ENCODE assay signal across 8 mouse cellular contexts in the genomic region with DNA sequence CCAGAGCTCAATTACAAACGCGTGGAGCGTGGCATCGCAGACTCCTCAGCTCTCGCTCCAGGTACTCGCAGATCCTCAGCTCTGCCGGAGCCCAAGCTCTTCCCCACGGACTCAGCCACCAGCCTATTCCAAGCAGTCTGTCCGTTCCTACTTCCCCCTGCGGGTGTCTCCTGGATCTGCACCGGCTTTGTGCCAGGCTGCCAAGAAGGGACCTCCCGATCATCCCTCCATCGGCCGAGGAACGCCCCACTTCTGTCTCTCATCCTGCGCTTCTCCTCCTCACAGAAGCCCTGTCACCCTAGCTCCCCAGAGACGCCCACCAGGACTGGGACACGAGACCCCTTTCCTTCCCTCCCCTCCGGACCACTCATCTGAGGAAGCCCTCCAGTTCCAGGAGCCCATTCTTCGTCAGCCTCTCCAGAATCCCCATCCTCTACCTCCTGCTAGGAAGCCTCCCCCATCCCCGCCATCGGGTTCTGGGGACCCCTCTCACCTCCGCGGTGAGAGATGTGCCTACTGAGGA. TPM values are rescaled to one million over a fixed set of nuclear protein-coding genes. Genes with fewer than 3 reads are reported as not detected.
DNase-seq lines count a peak whose midpoint lies in the region; ATAC-seq and TF ChIP-seq lines count a peak whose summit lies in the region.

No protein-coding gene starts in this region.

- peak overlapping the region; percentile 69 for H3K4me2 ChIP-seq in forebrain, embryonic 15.5 days (replicated peaks)
- H3K4me2 ChIP-seq in neural tube, embryonic 14.5 days (ENCODE audit: low read depth, low read length) = peak overlapping the region; percentile 52

- no peak for ATAC-seq in G1E (ENCODE audit: extremely low read depth, insufficient number of reproducible peaks, low FRiP score, poor library complexity, severe bottlenecking)
- ATAC-seq in forebrain, embryonic 15.5 days (replicated peaks) = peak; percentile 76
- ATAC-seq in neural tube, embryonic 14.5 days (ENCODE audit: low read depth) = peak; percentile 80

- H3K9ac ChIP-seq in forebrain, embryonic 15.5 days (replicated peaks) = peak overlapping the region; percentile 88
- H3K9ac ChIP-seq in neural tube, embryonic 14.5 days (replicated peaks; ENCODE audit: low read depth, low read length) = peak overlapping the region; percentile 89

- peaks cover 19% of the 10 kb centered on the region for H3K4me1 ChIP-seq in G1E (ENCODE audit: insufficient read depth, low read depth, low read length)
- peaks cover 41% of the 10 kb centered on the region for H3K4me1 ChIP-seq in forebrain, embryonic 15.5 days
- H3K4me1 ChIP-seq in neural tube, embryonic 14.5 days (ENCODE audit: control insufficient read depth, insufficient read depth, low read length) = peaks cover 24% of the 10 kb centered on the region
- H3K4me1 ChIP-seq in testis, adult 2 months (ENCODE audit: control insufficient read depth, insufficient read depth, low read length) = peaks cover 5% of the 10 kb centered on the region

- DNase-seq in G1E (ENCODE audit: low spot score) = peak; percentile 36
- DNase-seq in cerebellum, adult 11-12 months = peak; percentile 79
- peak; percentile 23 for DNase-seq in heart, postnatal 25 days (ENCODE audit: low spot score)
- DNase-seq in layer of hippocampus, adult 18-20 months (ENCODE audit: low spot score in 2 of 2) = peak; percentile 60 to 76
- peak; percentile 76 to 84 for DNase-seq in lung, adult 18-20 months

- H3K36me3 ChIP-seq in G1E (replicated peaks) = peaks cover 22% of the 10 kb centered on the region
- H3K36me3 ChIP-seq in forebrain, embryonic 15.5 days = peaks cover 20% of the 10 kb centered on the region
- H3K36me3 ChIP-seq in neural tube, embryonic 14.5 days (ENCODE audit: control insufficient read depth, insufficient read depth, low read length) = peaks cover 9% of the 10 kb centered on the region; the same call in 1 of the 2 replicates
- H3K36me3 ChIP-seq in testis, adult 2 months (ENCODE audit: control insufficient read depth, insufficient read depth, low read length) = peaks cover 5% of the 10 kb centered on the region

- H3K9me3 ChIP-seq in G1E (replicated peaks) = no peaks in the 10 kb centered on the region
- no peaks in the 10 kb centered on the region for H3K9me3 ChIP-seq in forebrain, embryonic 15.5 days
- H3K9me3 ChIP-seq in neural tube, embryonic 14.5 days (ENCODE audit: control insufficient read depth, low read length) = no peaks in the 10 kb centered on the region

- WGBS in forebrain, embryonic 15.5 days = under 1% methylated on average over 24 of the region's 24 CpGs
- WGBS in neural tube, embryonic 14.5 days = under 1% methylated on average over 24 of the region's 24 CpGs

- H3K4me3 ChIP-seq in G1E (ENCODE audit: low read depth, low read length) = peak overlapping the region; percentile 71
- H3K4me3 ChIP-seq in forebrain, embryonic 15.5 days = peak overlapping the region; percentile 92
- peak overlapping the region; percentile 73 for H3K4me3 ChIP-seq in neural tube, embryonic 14.5 days (ENCODE audit: low read depth, low read length)
- H3K4me3 ChIP-seq in testis, adult 2 months (ENCODE audit: control insufficient read depth, low read depth, low read length) = peak overlapping the region; percentile 98

- peaks cover 8% of the 10 kb centered on the region for H3K27me3 ChIP-seq in G1E (ENCODE audit: insufficient read depth, low read length)
- no peaks in the 10 kb centered on the region for H3K27me3 ChIP-seq in forebrain, embryonic 15.5 days
- no peaks in the 10 kb centered on the region for H3K27me3 ChIP-seq in neural tube, embryonic 14.5 days (ENCODE audit: control insufficient read depth, insufficient read depth, low read length)
- H3K27me3 ChIP-seq in testis, adult 2 months (ENCODE audit: control insufficient read depth, insufficient read depth, low read length) = no peaks in the 10 kb centered on the region

- peak overlapping the region; percentile 99 for H3K27ac ChIP-seq in forebrain, embryonic 15.5 days (replicated peaks)
- H3K27ac ChIP-seq in neural tube, embryonic 14.5 days (ENCODE audit: low read depth, low read length) = peak overlapping the region; percentile 96
- peak overlapping the region; percentile 97 for H3K27ac ChIP-seq in testis, adult 2 months (ENCODE audit: control insufficient read depth, insufficient read depth, low read depth, low read length)

- intact Hi-C loops in heart, postnatal 25 days (cut with DNase I) = no loop called here

- TF ChIP-seq CTCF in G1E (IDR thresholded peaks at IDR 0.05; ENCODE audit: low read depth, low read length) = no peak
- peak; percentile 52; the same call in 1 of the 2 replicates for TF ChIP-seq CTCF in testis, adult 2 months (IDR thresholded peaks at IDR 0.05; ENCODE audit: control insufficient read depth, insufficient read depth, insufficient replicate concordance, low read depth, low read length)

- TF ChIP-seq POLR2A in testis, adult 2 months (IDR thresholded peaks at IDR 0.05; ENCODE audit: control insufficient read depth, low read depth, low read length) = peak; percentile 27; the same call in 1 of the 2 replicates

RNA-seq across cellular contexts. Expression of a gene that starts 0.5 kb away (rescaled TPM):
- 1.5 and 4.1 TPM in 2 replicates for total RNA-seq in G1E (2014; fragmentation: Nextera tagmentation)
- 0.52 and 0.87 TPM in 2 replicates for total RNA-seq in G1E (2017)
- 0.05 and 0.08 TPM in 2 replicates for polyA plus RNA-seq in G1E (2012)
- polyA plus RNA-seq in forebrain, embryonic 15.5 days (2015; fragmentation: Nextera tagmentation; extraction: Ambion mirVana) = 187 TPM in 2 replicates
- 10 to 100 TPM; 11.6 to 12.2 TPM for total RNA-seq in heart, postnatal 25 days (2021)
- total RNA-seq in layer of hippocampus, adult 18-20 months (2021) = 10 to 100 TPM; 44.0 to 47.0 TPM
- 172 and 179 TPM in 2 replicates for polyA plus RNA-seq in neural tube, embryonic 14.5 days (2014; fragmentation: Nextera tagmentation; extraction: Ambion mirVana)
- polyA plus RNA-seq in testis, adult 2 months (2012; rRNA removed) = 80.8 and 83.6 TPM in 2 replicates

RNA-seq across cellular contexts. Expression of a gene that starts 13.2 kb away (rescaled TPM):
- 19.3 and 21.8 TPM in 2 replicates for total RNA-seq in G1E (2014; fragmentation: Nextera tagmentation)
- total RNA-seq in G1E (2017) = 20.2 and 20.5 TPM in 2 replicates
- 3.5 and 5.7 TPM in 2 replicates for polyA plus RNA-seq in G1E (2012)
- polyA plus RNA-seq in forebrain, embryonic 15.5 days (2015; fragmentation: Nextera tagmentation; extraction: Ambion mirVana) = 22.2 and 22.6 TPM in 2 replicates
- total RNA-seq in heart, postnatal 25 days (2021) = 1 to 10 TPM; 7.9 to 8.7 TPM
- 10 to 100 TPM; 16.3 to 17.8 TPM for total RNA-seq in layer of hippocampus, adult 18-20 months (2021)
- 23.2 TPM in 2 replicates for polyA plus RNA-seq in neural tube, embryonic 14.5 days (2014; fragmentation: Nextera tagmentation; extraction: Ambion mirVana)
- 7.5 and 8.0 TPM in 2 replicates for polyA plus RNA-seq in testis, adult 2 months (2012; rRNA removed)

RNA-seq across cellular contexts. Expression of a gene that starts 35.1 kb away (rescaled TPM):
- 67.3 and 75.6 TPM in 2 replicates for total RNA-seq in G1E (2014; fragmentation: Nextera tagmentation)
- 7.6 and 9.1 TPM in 2 replicates for total RNA-seq in G1E (2017)
- polyA plus RNA-seq in G1E (2012) = 1.0 and 1.2 TPM in 2 replicates
- polyA plus RNA-seq in forebrain, embryonic 15.5 days (2015; fragmentation: Nextera tagmentation; extraction: Ambion mirVana) = 4.0 and 4.3 TPM in 2 replicates
- total RNA-seq in heart, postnatal 25 days (2021) = under 1 TPM; 0.55 to 0.70 TPM
- under 1 TPM; 0.25 to 0.42 TPM for total RNA-seq in layer of hippocampus, adult 18-20 months (2021)
- 2.4 and 2.5 TPM in 2 replicates for polyA plus RNA-seq in neural tube, embryonic 14.5 days (2014; fragmentation: Nextera tagmentation; extraction: Ambion mirVana)
- polyA plus RNA-seq in testis, adult 2 months (2012; rRNA removed) = 4.2 and 5.7 TPM in 2 replicates

RNA-seq across cellular contexts. Expression of a gene that starts 35.6 kb away (rescaled TPM):
- total RNA-seq in G1E (2014; fragmentation: Nextera tagmentation) (35.5 and 63.7 TPM in 2 replicates), G1E (2017) (50.0 and 56.5 TPM in 2 replicates)
- polyA plus RNA-seq in G1E (2012) = 0.72 and 1.1 TPM in 2 replicates
- 73.9 and 80.2 TPM in 2 replicates for polyA plus RNA-seq in forebrain, embryonic 15.5 days (2015; fragmentation: Nextera tagmentation; extraction: Ambion mirVana)
- 10 to 100 TPM; 12.8 to 14.6 TPM for total RNA-seq in heart, postnatal 25 days (2021)
- 10 to 100 TPM; 12.8 to 15.0 TPM for total RNA-seq in layer of hippocampus, adult 18-20 months (2021)
- 38.2 and 43.0 TPM in 2 replicates for polyA plus RNA-seq in neural tube, embryonic 14.5 days (2014; fragmentation: Nextera tagmentation; extraction: Ambion mirVana)
- 1.9 and 2.8 TPM in 2 replicates for polyA plus RNA-seq in testis, adult 2 months (2012; rRNA removed)

RNA-seq across cellular contexts. Expression of a gene that starts 53.5 kb away (rescaled TPM):
- 34.0 and 41.2 TPM in 2 replicates for total RNA-seq in G1E (2014; fragmentation: Nextera tagmentation)
- total RNA-seq in G1E (2017) = 50.8 and 54.7 TPM in 2 replicates
- 14.5 and 19.7 TPM in 2 replicates for polyA plus RNA-seq in G1E (2012)
- polyA plus RNA-seq in forebrain, embryonic 15.5 days (2015; fragmentation: Nextera tagmentation; extraction: Ambion mirVana) = 86.9 and 90.3 TPM in 2 replicates
- 1 to 10 TPM; 6.9 to 7.5 TPM for total RNA-seq in heart, postnatal 25 days (2021)
- total RNA-seq in layer of hippocampus, adult 18-20 months (2021) = 100 to 1,000 TPM; 174 to 185 TPM
- 102 and 106 TPM in 2 replicates for polyA plus RNA-seq in neural tube, embryonic 14.5 days (2014; fragmentation: Nextera tagmentation; extraction: Ambion mirVana)
- 78.5 and 99.4 TPM in 2 replicates for polyA plus RNA-seq in testis, adult 2 months (2012; rRNA removed)

Comparison
In these comparisons a context has a peak if more than half of its experiments do, and no peak if none do; other contexts are left out.
1. DNase-seq: peak in every context shown above with its lines; median percentile 80 in lung, adult 18-20 months; 79 in cerebellum, adult 11-12 months; 68 in layer of hippocampus, adult 18-20 months; 36 in G1E; 23 in heart, postnatal 25 days.
2. RNA of a gene that starts 0.5 kb away (polyA plus RNA-seq): 187 TPM in forebrain, embryonic 15.5 days, 172 to 179 TPM in neural tube, embryonic 14.5 days and 80.8 to 83.6 TPM in testis, adult 2 months; 0.05 to 0.08 TPM in G1E; every median in the first group is over 10 times any median in the second.
3. Peak in every context shown above with its lines, with median percentiles within 50 percentile points of each other: H3K4me3 ChIP-seq and H3K27ac ChIP-seq.